Comparison of ENCODE assay signal across 8 mouse cellular contexts in the genomic region with DNA sequence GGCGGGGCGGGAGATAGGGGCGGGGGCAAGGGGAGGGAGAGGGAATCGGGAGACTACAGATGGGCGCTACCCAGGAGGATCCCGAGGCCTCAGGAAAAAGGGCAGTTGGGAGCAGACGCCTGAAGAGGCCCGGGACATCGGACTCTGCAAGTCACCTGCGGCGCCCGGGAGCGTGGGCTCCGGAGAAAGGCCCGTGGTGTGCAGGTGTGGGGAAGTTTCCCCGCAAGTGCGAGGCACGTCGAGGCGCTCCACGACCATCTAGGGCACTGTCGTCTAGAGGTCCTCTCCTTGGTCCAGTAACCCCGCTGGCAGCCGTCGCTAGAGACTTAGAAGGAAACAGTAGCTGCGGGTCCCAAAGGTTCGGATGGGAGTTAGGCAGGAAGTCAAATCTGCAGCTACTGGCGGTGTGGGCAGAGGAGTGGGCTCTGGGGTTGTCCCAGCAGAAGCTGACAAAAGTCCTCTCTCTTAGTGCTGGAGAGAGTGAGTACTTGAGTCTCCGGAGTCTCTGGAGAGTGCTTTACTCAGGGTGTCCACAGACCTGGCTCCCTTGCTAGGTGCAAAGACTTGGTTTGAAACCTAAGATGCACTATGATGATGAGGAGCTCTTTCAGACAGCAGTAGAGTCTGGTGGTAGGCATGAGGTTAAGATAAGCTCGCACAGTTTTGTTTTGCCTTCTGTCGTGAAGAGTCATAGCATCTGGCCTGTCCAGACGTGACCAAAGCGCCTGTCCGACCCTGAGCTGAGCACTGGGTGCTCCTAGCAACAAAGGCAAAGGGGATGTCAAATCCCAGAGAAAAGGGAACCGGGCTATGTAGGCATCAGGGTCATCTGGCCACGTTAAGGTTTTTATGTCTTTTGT.
DNase-seq lines count a peak whose midpoint lies in the region; ATAC-seq and TF ChIP-seq lines count a peak whose summit lies in the region.

No protein-coding gene starts in this region.

- no peaks in the 10 kb centered on the region for H3K9me3 ChIP-seq in forebrain, embryonic 12.5 days
- no peaks in the 10 kb centered on the region for H3K9me3 ChIP-seq in limb, embryonic 12.5 days

- H3K4me1 ChIP-seq in forebrain, embryonic 12.5 days = peaks cover 30% of the 10 kb centered on the region
- peaks cover 52% of the 10 kb centered on the region for H3K4me1 ChIP-seq in limb, embryonic 12.5 days (replicated peaks)

- no peak overlapping the region for H3K27ac ChIP-seq in gastrocnemius, adult 2 months
- no peak overlapping the region for H3K27ac ChIP-seq in forebrain, embryonic 12.5 days
- peak overlapping the region; percentile 56; the same call in 1 of the 2 replicates for H3K27ac ChIP-seq in limb, embryonic 12.5 days

- ATAC-seq in forebrain, embryonic 12.5 days (ENCODE audit: low FRiP score) = peak; percentile 2; the same call in 1 of the 2 replicates
- peak; percentile 41; the same call in 1 of the 2 replicates for ATAC-seq in limb, embryonic 12.5 days (ENCODE audit: insufficient number of reproducible peaks, insufficient read depth, low FRiP score, low TSS enrichment, low read depth)

- TF ChIP-seq CTCF in gastrocnemius, adult 2 months (IDR thresholded peaks at IDR 0.05) = no peak

- peak overlapping the region; percentile 67 for H3K4me3 ChIP-seq in gastrocnemius, adult 2 months
- H3K4me3 ChIP-seq in forebrain, embryonic 12.5 days (replicated peaks) = peak overlapping the region; percentile 44
- peak overlapping the region; percentile 47 for H3K4me3 ChIP-seq in limb, embryonic 12.5 days (replicated peaks)

- 4% methylated on average over 34 of the region's 36 CpGs for WGBS in forebrain, embryonic 12.5 days
- WGBS in limb, embryonic 12.5 days = 3% methylated on average over 32 of the region's 36 CpGs

- no peaks in the 10 kb centered on the region for H3K36me3 ChIP-seq in forebrain, embryonic 12.5 days (replicated peaks)
- H3K36me3 ChIP-seq in limb, embryonic 12.5 days = no peaks in the 10 kb centered on the region

- DNase-seq in gastrocnemius, adult 2 months = no peak
- DNase-seq in gastrocnemius, adult 8-10 months (ENCODE audit: low spot score in 2 of 2) = no peak
- peak; percentile 31 to 42 for DNase-seq in B cell, adult 2 months
- DNase-seq in retina, postnatal 1 day = peak; percentile 23
- no peak for DNase-seq in spleen, adult 18-20 months
- DNase-seq in ovary, adult 18-20 months (ENCODE audit: low spot score) = no peak

- H3K9ac ChIP-seq in forebrain, embryonic 12.5 days = peak overlapping the region; percentile 51
- peak overlapping the region; percentile 47 for H3K9ac ChIP-seq in limb, embryonic 12.5 days (replicated peaks)

- intact Hi-C loops in gastrocnemius, adult 2 months (cut with DNase I) = no loop called here

- H3K27me3 ChIP-seq in forebrain, embryonic 12.5 days = peaks cover 59% of the 10 kb centered on the region
- peaks cover 60% of the 10 kb centered on the region for H3K27me3 ChIP-seq in limb, embryonic 12.5 days

- peak overlapping the region; percentile 86 for H3K4me2 ChIP-seq in forebrain, embryonic 12.5 days
- H3K4me2 ChIP-seq in limb, embryonic 12.5 days = peak overlapping the region; percentile 92

Comparison
In these comparisons a context has a peak if more than half of its experiments do, and no peak if none do; other contexts are left out.
1. DNase-seq: peak in B cell, adult 2 months (2 of 2) and retina, postnatal 1 day (single experiment); none in gastrocnemius, adult 2 months (single experiment), gastrocnemius, adult 8-10 months (0 of 2), spleen, adult 18-20 months (0 of 2) and ovary, adult 18-20 months (single experiment).
2. Peak in every context shown above with its lines, with median percentiles within 50 percentile points of each other: H3K4me3 ChIP-seq.